Comparison of ENCODE assay signal across 20 mouse cellular contexts in genomic region chr5:131977497-131977896, GRCm38 (mm10).
A peak's percentile ranks its signal among the peaks of the same experiment; 100 is the strongest.
DNase-seq lines count a peak whose midpoint lies in the region; ATAC-seq and TF ChIP-seq lines count a peak whose summit lies in the region.
"Had no signal": no experiment of that assay in that cellular context is flagged by ENCODE, and none has a peak within 500 bp of the region (broad histone marks: within the 10 kb centered on the region; RNA-seq: fewer than 3 reads in every experiment).

No protein-coding gene starts in this region.

- H3K27ac ChIP-seq in intestine, postnatal 0 days (ENCODE audit: low read depth, low read length) = no peak overlapping the region
- H3K27ac ChIP-seq in intestine, embryonic 16.5 days (ENCODE audit: low read length) = no peak overlapping the region
- H3K27ac ChIP-seq in midbrain, postnatal 0 days (ENCODE audit: low read depth, low read length) = no peak overlapping the region
- H3K27ac ChIP-seq in midbrain, embryonic 14.5 days (replicated peaks; ENCODE audit: low read depth, low read length) = no peak overlapping the region
- H3K27ac ChIP-seq: forebrain, embryonic 12.5 days; limb, embryonic 15.5 days; stomach, embryonic 15.5 days had no signal

- no peaks in the 10 kb centered on the region for H3K36me3 ChIP-seq in intestine, postnatal 0 days (ENCODE audit: control insufficient read depth, insufficient read depth)
- no peaks in the 10 kb centered on the region for H3K36me3 ChIP-seq in intestine, embryonic 16.5 days (ENCODE audit: control insufficient read depth, insufficient read depth, low read length)
- H3K36me3 ChIP-seq in midbrain, postnatal 0 days (ENCODE audit: insufficient read depth, low read length) = no peaks in the 10 kb centered on the region
- H3K36me3 ChIP-seq in midbrain, embryonic 14.5 days (ENCODE audit: control insufficient read depth, insufficient read depth, low read length) = no peaks in the 10 kb centered on the region
- H3K36me3 ChIP-seq: forebrain, embryonic 12.5 days; limb, embryonic 15.5 days; stomach, embryonic 15.5 days had no signal

- H3K27me3 ChIP-seq in intestine, postnatal 0 days (replicated peaks; ENCODE audit: control insufficient read depth, insufficient read depth, low read length) = no peaks in the 10 kb centered on the region
- H3K27me3 ChIP-seq in intestine, embryonic 16.5 days (replicated peaks; ENCODE audit: control insufficient read depth, insufficient read depth, low read length) = no peaks in the 10 kb centered on the region
- no peaks in the 10 kb centered on the region for H3K27me3 ChIP-seq in midbrain, postnatal 0 days (ENCODE audit: insufficient read depth, low read length)
- H3K27me3 ChIP-seq in midbrain, embryonic 14.5 days (ENCODE audit: control insufficient read depth, insufficient read depth, low read length) = no peaks in the 10 kb centered on the region
- H3K27me3 ChIP-seq: forebrain, embryonic 12.5 days; limb, embryonic 15.5 days; stomach, embryonic 15.5 days had no signal

- ATAC-seq in intestine, postnatal 0 days = no peak
- ATAC-seq in intestine, embryonic 16.5 days = no peak
- no peak for ATAC-seq in midbrain, postnatal 0 days (ENCODE audit: low FRiP score)
- ATAC-seq in midbrain, embryonic 14.5 days (ENCODE audit: low FRiP score, low TSS enrichment) = no peak
- ATAC-seq: inflammation-experienced regulatory T-cells, adult 6 months; liver, postnatal 0 days had no signal

- peak; percentile 42 for TF ChIP-seq CTCF in intestine, postnatal 0 days (IDR thresholded peaks at IDR 0.05; ENCODE audit: low read depth)
- peak; percentile 39 for TF ChIP-seq CTCF in midbrain, postnatal 0 days (IDR thresholded peaks at IDR 0.05)

- no peak overlapping the region for H3K9ac ChIP-seq in intestine, postnatal 0 days (ENCODE audit: low read depth, low read length)
- H3K9ac ChIP-seq in intestine, embryonic 16.5 days (ENCODE audit: low read depth, low read length) = no peak overlapping the region
- no peak overlapping the region for H3K9ac ChIP-seq in midbrain, postnatal 0 days (replicated peaks; ENCODE audit: low read length, poor library complexity, severe bottlenecking)
- no peak overlapping the region for H3K9ac ChIP-seq in midbrain, embryonic 14.5 days (replicated peaks; ENCODE audit: low read length)
- H3K9ac ChIP-seq: forebrain, embryonic 12.5 days; limb, embryonic 15.5 days; liver, postnatal 0 days; stomach, embryonic 15.5 days had no signal

- H3K4me3 ChIP-seq in intestine, postnatal 0 days (ENCODE audit: low read depth, low read length) = no peak overlapping the region
- H3K4me3 ChIP-seq in intestine, embryonic 16.5 days (ENCODE audit: low read length) = no peak overlapping the region
- H3K4me3 ChIP-seq in midbrain, postnatal 0 days (ENCODE audit: low read depth, low read length) = no peak overlapping the region
- no peak overlapping the region for H3K4me3 ChIP-seq in midbrain, embryonic 14.5 days (replicated peaks; ENCODE audit: low read depth, low read length)
- H3K4me3 ChIP-seq: forebrain, embryonic 12.5 days; limb, embryonic 15.5 days; stomach, embryonic 15.5 days had no signal

- DNase-seq in midbrain, postnatal 0 days (ENCODE audit: low spot score) = no peak
- DNase-seq in midbrain, embryonic 14.5 days = no peak
- peak; percentile 31 for DNase-seq in brain, adult 2 months (ENCODE audit: low read depth, low spot score)
- DNase-seq in B cell, adult 2 months = no peak
- no peak for DNase-seq in kidney, postnatal 36 days
- DNase-seq: adrenal gland, postnatal 25 days; cerebellum, adult 18-20 months; cerebellum, postnatal 36 days; gastrocnemius, postnatal 14 days; kidney, adult 9 months; liver, postnatal 0 days; lung, postnatal 36 days; spleen, adult 18-20 months; thymus, adult 2 months had no signal

- H3K4me2 ChIP-seq in intestine, postnatal 0 days (replicated peaks; ENCODE audit: low read depth) = no peak overlapping the region
- H3K4me2 ChIP-seq in intestine, embryonic 16.5 days (ENCODE audit: low read depth, low read length) = no peak overlapping the region
- no peak overlapping the region for H3K4me2 ChIP-seq in midbrain, postnatal 0 days (ENCODE audit: low read depth, low read length, poor library complexity, severe bottlenecking)
- no peak overlapping the region for H3K4me2 ChIP-seq in midbrain, embryonic 14.5 days (ENCODE audit: low read length)
- H3K4me2 ChIP-seq: forebrain, embryonic 12.5 days; limb, embryonic 15.5 days; stomach, embryonic 15.5 days had no signal

- 72% methylated on average over 3 of the region's 3 CpGs for WGBS in intestine, postnatal 0 days
- WGBS in intestine, embryonic 16.5 days = 65% methylated on average over 3 of the region's 3 CpGs
- 55% methylated on average over 3 of the region's 3 CpGs for WGBS in midbrain, postnatal 0 days
- WGBS in midbrain, embryonic 14.5 days = 55% methylated on average over 3 of the region's 3 CpGs

- H3K9me3 ChIP-seq in intestine, postnatal 0 days (ENCODE audit: control insufficient read depth) = no peaks in the 10 kb centered on the region
- no peaks in the 10 kb centered on the region for H3K9me3 ChIP-seq in intestine, embryonic 16.5 days (ENCODE audit: control insufficient read depth, low read length)
- H3K9me3 ChIP-seq in midbrain, postnatal 0 days (ENCODE audit: low read length) = no peaks in the 10 kb centered on the region
- H3K9me3 ChIP-seq in midbrain, embryonic 14.5 days (ENCODE audit: control insufficient read depth, low read length) = no peaks in the 10 kb centered on the region
- H3K9me3 ChIP-seq: forebrain, embryonic 12.5 days; limb, embryonic 15.5 days; stomach, embryonic 15.5 days had no signal

- H3K4me1 ChIP-seq in intestine, postnatal 0 days (replicated peaks; ENCODE audit: control insufficient read depth, insufficient read depth, low read length) = no peaks in the 10 kb centered on the region
- peaks cover 3% of the 10 kb centered on the region; the same call in 1 of the 2 replicates for H3K4me1 ChIP-seq in intestine, embryonic 16.5 days (ENCODE audit: control insufficient read depth, insufficient read depth, low read length)
- H3K4me1 ChIP-seq in midbrain, postnatal 0 days (ENCODE audit: insufficient read depth, low read length) = no peaks in the 10 kb centered on the region
- H3K4me1 ChIP-seq in midbrain, embryonic 14.5 days (ENCODE audit: control insufficient read depth, insufficient read depth, low read length) = no peaks in the 10 kb centered on the region
- H3K4me1 ChIP-seq: limb, embryonic 15.5 days; stomach, embryonic 15.5 days had no signal
